Mouse (Mus musculus) v-Abl transformed pro-B cells (cell line): ENCODE measurements around the gene Psme4.

Experiments used
- in situ Hi-C, 2 experiments: fragments of 400-800 bp; cut with MboI; formaldehyde crosslinking; loops; one replicate each; pipeline ENCODE4 v1.15.1; 2025; ENCODE audit not compliant: unreplicated experiment in 2 of 2

Psme4 gene

GRCm38 (mm10) chr11:30785497-30785896 lies 14.0 kb downstream of the Psme4 start:
- in situ Hi-C loops, result no loop called here

DNA sequence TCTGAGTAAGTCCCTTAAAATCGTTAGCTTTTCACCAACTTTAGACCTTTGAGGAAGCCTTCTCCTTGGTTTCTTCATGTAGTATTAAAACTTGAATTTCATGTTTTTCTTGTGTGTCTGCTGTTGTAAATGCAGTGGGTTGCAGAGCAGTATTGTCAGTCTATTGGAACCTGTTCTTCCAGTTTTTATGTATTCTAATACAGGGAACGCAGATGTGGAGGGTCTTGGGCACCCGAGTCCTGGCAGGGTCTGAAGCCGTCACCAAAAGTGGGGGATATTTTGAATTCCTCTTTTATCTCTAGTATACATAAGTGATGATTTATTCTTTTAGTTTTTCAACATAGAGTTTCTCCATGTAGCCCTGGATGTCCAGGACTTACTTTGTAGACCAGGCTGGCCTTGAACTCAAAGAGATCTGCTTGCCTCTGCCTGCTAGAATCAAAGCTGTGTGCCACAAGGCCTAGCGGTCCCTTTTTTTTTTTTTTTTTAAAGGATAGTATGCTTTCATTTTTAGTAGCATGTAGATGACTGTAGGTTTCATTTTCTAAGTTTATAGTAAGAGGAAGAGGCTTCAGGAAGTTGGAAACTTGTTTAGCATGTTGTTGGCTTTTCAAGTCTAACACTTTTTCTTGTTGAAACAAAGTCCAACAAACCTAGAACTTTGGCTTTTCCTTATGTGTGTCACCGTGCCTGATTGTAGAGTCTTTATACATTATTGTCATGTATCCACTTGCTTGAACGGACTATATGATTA lies 14.9 kb downstream of the Psme4 start:
- in situ Hi-C loops, result no loop called here

DNA sequence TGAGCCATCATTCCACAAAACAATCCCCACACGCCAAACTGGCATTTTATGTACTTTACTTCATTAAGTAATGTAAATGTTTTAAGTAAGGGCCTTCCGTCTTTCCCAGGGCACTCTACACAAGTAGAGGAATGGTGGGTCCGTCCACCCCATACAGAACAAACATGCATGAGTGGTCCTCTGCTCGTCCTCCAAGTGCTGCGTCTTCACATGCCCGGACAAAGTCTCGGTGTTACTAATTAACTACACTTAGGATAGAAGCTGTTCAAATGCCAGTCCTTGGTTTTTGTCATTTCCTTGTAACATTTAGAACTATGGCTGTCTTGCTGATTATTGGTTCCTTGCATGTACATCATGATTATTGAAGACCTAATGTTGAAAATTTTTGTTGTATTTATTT lies 21.2 kb downstream of the Psme4 start:
- in situ Hi-C loops, result loop anchor here (10.0 kb wide), 3 partner anchors 118 to 698 kb away; no protein-coding TSS in a partner anchor

- in situ Hi-C loops, result loop anchor here (10.0 kb wide), 3 partner anchors 119 to 699 kb away; no protein-coding TSS in a partner anchor
Measured at GRCm38 (mm10) chr11:30793753-30794152, 22.2 kb downstream of the Psme4 start.

DNA sequence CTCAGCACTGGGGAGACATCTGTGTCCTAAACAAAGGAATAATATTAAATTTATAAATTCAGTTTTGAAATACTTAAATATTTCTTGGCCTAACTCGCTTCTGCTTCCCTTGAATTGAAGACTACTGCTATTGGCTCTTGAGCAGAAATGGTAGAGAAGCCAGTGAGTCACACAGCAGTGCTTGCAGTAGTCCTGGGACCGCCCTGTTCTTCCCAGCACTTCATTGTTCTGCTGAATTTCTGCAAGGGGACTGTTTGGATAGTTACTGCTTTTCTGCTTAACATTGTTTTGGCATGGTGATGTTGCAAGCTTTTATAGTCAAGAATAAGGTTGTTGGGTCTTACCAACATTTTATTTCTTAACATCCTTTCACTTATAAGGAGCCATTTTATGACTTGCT lies 25.7 kb downstream of the Psme4 start:
- in situ Hi-C loops, result loop anchor here (5.0 to 10.0 kb wide), 4 partner anchors 122 to 702 kb away; no protein-coding TSS in a partner anchor

DNA sequence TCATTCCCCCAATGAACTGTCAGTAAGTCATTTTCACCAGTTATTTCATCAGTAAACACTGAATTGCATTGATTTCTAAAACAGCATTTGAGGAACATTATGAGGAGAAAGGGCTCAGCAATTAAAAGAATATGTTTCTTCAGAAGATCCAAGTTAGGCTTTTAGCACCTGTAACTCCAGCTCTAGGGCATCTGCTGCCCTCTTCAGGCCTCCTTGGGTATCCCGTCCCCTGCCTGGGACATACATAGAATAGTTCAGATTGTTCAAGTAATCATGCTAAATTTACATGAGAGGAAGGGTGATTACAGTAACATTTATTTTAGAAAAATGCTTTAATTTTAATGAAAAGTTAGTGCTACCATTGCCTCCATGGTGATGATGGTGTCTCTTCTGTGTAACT lies 28.0 kb downstream of the Psme4 start:
- in situ Hi-C loops, result loop anchor here (5.0 to 10.0 kb wide), 4 partner anchors 125 to 705 kb away; no protein-coding TSS in a partner anchor

GRCm38 (mm10) chr11:30800091-30800490 lies 28.6 kb downstream of the Psme4 start:
- in situ Hi-C loops, result loop anchor here in 1 of 2 experiments (25.0 kb wide), 1 partner anchor 563 kb away; no protein-coding TSS in a partner anchor

DNA sequence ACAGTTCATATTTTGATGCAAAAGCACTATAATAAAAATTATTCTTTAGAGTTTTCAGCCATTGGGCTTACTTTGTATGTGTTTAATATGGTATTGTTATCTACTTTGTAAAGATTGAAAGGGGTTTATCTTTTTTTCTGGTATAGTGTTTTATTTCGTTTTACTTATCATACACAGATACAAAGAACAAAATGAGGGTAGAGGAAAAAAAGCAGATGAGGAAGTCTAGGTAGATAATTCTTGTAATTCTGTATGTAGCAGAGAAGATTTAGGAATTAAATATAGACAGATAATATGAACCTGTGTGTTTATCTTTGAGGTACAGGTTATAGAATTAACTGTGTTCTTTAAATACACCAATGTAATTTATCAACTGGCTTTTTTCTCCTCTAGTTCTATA lies 30.9 kb downstream of the Psme4 start:
- in situ Hi-C loops, result loop anchor here in 1 of 2 experiments (25.0 kb wide), 1 partner anchor 565 kb away; no protein-coding TSS in a partner anchor

- in situ Hi-C loops, result loop anchor here (5.0 to 25.0 kb wide), 2 partner anchors 36 to 584 kb away; no protein-coding TSS in a partner anchor
Measured at GRCm38 (mm10) chr11:30821116-30821515, 49.6 kb downstream of the Psme4 start.

DNA sequence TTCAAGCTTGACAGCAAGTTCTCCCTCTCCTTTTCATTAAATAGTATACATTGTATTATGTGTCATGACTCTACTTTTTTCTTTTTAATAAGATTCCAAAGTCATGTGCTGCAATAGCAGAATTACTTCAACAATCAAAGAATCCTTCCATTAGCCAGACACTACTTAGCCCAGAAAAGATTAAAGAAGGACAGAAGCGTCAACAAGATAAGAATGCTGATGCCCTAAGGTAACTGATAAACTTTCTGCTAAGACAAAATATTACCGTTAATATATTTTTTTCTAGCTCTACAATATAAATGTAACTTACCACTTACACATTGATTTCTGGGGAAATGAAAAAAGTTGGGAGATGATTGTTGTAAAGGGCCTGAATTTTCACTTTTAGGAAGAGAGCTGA lies 67.3 kb downstream of the Psme4 start:
- in situ Hi-C loops, result loop anchor here (10.0 to 25.0 kb wide), 2 partner anchors 1626 to 1634 kb away; no protein-coding TSS in a partner anchor

DNA sequence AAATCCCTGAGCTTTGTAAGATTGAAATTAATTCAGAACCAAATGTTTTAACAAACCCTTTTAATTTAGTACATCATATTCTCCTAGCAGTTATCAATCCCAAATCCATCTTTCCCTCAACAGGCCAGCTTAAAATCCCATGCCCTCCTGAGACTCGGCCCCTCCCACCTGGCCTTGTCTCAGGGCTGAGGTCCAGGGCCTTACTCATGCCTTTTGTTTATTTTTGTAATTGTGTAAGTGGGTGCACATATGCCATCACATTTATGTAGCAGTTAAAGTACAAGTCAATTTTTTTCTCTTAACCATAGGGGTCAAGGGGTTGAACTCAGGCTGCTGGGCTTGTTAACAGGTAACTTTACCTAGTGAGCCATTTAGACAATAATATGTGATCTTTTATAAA lies 72.8 kb downstream of the Psme4 start:
- in situ Hi-C loops, result loop anchor here in 1 of 2 experiments (25.0 kb wide), 1 partner anchor 1632 kb away; no protein-coding TSS in a partner anchor

DNA sequence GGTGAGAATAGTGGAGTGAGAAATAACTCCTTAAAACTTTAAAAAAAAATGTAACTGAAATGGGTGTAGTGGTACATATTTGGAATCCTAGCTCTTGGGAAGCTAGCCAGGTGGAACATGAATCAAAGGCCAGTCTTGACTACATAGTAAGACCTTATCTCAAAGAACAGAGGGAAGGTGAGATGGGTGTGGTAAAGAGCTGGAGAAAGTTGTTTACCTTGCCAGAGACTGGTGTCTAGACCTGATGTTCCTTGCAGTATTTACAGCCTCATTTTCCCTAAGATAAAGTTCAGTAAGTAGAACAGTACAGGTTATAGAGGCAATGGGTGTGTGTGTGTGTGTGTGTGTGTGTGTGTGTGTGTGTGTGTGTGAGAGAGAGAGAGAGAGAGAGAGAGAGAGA lies 100.9 kb downstream of the Psme4 start:
- in situ Hi-C loops, result no loop called here

- in situ Hi-C loops, result no loop called here
Measured at GRCm38 (mm10) chr11:30885171-30885871, 113.8 kb downstream of the Psme4 start, which contains the start of the genes Gpr75 and Asb3. Gene Gpr75, plus strand, starts transcription at chr11:30885358. Gene Asb3, plus strand, starts transcription at chr11:30885416.

DNA sequence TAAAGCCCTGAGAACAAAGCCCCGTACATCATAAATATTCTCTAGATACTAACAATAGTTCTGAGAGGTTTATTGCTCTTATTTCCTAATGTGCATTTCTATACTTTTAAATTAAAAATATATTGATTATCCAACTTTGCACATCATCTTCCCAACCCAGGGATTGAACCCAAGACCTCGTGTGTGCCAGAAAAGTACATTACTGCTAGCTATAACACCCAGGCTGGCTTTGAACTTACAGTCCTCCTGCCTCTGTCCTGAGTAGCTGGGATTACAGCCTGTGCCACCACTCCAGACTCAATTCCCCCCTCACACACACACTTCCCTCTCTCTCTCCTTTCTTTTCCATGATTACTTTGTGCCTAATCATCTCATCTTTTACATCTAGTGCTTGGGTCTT lies 116.6 kb downstream of the Psme4 start:
- in situ Hi-C loops, result no loop called here

DNA sequence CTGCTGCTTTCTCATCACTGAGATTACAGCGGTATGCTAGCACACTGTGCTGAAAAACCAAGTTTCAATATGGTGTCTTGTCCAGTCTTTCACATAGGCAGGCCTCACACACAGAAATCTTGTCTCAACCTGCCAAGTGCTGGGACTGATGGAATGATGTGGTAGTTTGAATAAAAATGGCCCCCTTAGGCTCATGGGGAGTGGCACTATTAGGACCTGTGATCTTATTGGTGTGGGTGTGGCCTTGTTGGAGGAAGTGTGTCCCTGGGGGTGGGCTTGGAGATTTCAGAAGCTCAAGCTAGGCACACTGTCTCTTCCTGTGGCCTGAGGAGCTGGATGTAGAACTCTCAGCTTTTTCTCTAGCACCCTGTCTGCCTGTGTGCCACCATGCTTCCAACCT lies 124.7 kb downstream of the Psme4 start:
- in situ Hi-C loops, result no loop called here

DNA sequence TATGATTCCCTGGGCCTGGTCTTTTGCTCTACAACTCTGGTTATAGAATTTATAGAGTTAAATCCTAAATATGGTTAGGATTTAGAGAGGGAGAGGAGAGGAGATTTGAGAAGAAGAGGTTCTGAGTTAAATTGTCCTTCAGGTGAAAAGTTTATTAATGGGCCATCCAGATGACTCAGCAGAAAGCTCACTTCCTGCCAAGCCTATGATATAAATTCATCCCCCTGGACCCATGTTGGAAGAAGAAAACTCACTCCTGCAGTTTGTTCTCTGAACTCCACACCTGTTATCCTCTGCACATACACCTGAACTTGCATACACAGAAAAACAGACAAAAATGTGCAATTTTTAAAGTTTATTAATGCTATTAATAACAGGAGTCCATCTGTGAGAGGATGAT lies 127.8 kb downstream of the Psme4 start:
- in situ Hi-C loops, result no loop called here

DNA sequence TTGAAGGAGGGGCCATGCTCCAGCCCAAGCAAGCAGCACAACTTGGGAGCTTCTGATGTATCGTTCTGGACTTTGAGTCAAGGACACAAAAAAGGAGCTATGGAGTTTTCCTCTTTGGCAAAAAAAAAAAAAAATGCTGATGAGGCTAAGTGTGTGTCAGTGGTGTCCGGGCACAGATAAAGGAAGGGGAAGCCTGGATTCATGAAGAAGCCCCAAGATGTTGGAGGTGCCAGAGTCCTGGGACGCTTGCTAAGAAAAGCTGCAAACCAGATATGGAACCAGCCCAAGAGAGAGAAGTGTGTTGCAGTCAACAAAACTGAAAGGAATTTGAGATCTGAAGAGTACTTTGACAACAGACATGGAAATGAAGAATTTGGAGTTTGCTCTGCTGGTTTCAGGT lies 140.8 kb downstream of the Psme4 start:
- in situ Hi-C loops, result no loop called here

DNA sequence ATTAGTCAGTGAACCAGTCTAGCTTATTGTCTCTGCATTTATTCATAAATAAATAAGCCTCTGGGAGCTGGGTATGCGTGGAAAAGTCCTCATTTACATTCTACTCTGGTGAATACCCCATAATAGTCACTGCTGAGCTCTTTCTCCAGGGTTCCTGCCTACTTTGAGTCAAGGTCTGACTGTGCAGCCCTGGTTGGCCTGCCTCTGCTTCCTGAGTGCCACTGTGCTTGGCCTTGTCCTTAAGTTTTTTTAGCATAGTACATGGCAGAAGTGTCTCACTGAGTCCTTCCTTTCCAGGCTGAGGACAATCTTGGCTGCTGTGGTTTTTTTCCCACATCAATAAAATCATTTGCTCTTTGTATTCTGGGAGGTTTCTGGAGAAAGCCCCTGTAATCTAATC lies 149.1 kb downstream of the Psme4 start:
- in situ Hi-C loops, result no loop called here

GRCm38 (mm10) chr11:30923283-30923682 lies 151.8 kb downstream of the Psme4 start:
- in situ Hi-C loops, result no loop called here

- in situ Hi-C loops, result no loop called here
Measured at GRCm38 (mm10) chr11:30928079-30928478, 156.6 kb downstream of the Psme4 start.

GRCm38 (mm10) chr11:30928498-30928897 lies 157.0 kb downstream of the Psme4 start:
- in situ Hi-C loops, result no loop called here
